Mouse (Mus musculus) limb, embryonic 15.5 days (tissue): ENCODE results near the gene Gtf2h1. TPM values are rescaled to one million over a fixed set of nuclear protein-coding genes. Genes with fewer than 3 reads are reported as not detected.

Experiments
- ATAC-seq: fragments of 200-750 bp; cut with Nextera tagmentation; 2 replicates; pipeline ENCODE4 v1.8.0; 2017; ENCODE audit warnings: low read depth, moderate TSS enrichment; ENCODE audit not compliant: insufficient number of reproducible peaks, low FRiP score, low TSS enrichment
- H3K27ac ChIP-seq: fragments of 300-500 bp; sonication (generic); 2 replicates; pipeline ENCODE4 v1.5.1; 2015; ENCODE audit warnings: moderate library complexity, mild to moderate bottlenecking, inconsistent platforms
- H3K27me3 ChIP-seq: fragments of 300-500 bp; sonication (generic); 2 replicates; pipeline ENCODE4 v1.6.1; 2015; ENCODE audit warnings: inconsistent platforms
- H3K36me3 ChIP-seq: fragments of 300-500 bp; sonication (generic); 2 replicates; pipeline ENCODE4 v1.6.1; 2015; ENCODE audit warnings: inconsistent platforms
- H3K4me1 ChIP-seq: fragments of 300-500 bp; sonication (generic); 2 replicates; pipeline ENCODE4 v1.6.1; 2015; ENCODE audit warnings: inconsistent platforms
- H3K4me2 ChIP-seq: fragments of 300-500 bp; sonication (generic); 2 replicates; pipeline ENCODE4 v1.6.1; 2015; ENCODE audit warnings: mild to moderate bottlenecking, inconsistent platforms
- H3K4me3 ChIP-seq: fragments of 300-500 bp; sonication (generic); 2 replicates; pipeline ENCODE4 v1.5.1; 2015; ENCODE audit warnings: mild to moderate bottlenecking, inconsistent platforms
- H3K9ac ChIP-seq: fragments of 300-500 bp; sonication (generic); 2 replicates; pipeline ENCODE4 v1.6.1; 2015; ENCODE audit warnings: inconsistent platforms
- H3K9me3 ChIP-seq: fragments of 300-500 bp; sonication (generic); 2 replicates; pipeline ENCODE4 v1.6.1; 2016; ENCODE audit warnings: inconsistent platforms
- WGBS: fragments of 180-500 bp; shearing (Covaris S2); methylation state at CpG from one replicate; pipeline ENCODE4 v1.1.7; 2015; 5-methylcytosine and 5-hydroxymethylcytosine counted together
- polyA plus RNA-seq: library from polyadenylated mRNA; unstranded; fragments of >200 nt; fragmentation: Nextera tagmentation; extraction: Ambion mirVana; gene quantifications from 2 replicates; pipeline ENCODE4 v1.2.1, GENCODE M21; 2015

The Gtf2h1 gene
- polyA plus RNA-seq, 1 experiment from 2014 or later, result 49.8 TPM

DNA sequence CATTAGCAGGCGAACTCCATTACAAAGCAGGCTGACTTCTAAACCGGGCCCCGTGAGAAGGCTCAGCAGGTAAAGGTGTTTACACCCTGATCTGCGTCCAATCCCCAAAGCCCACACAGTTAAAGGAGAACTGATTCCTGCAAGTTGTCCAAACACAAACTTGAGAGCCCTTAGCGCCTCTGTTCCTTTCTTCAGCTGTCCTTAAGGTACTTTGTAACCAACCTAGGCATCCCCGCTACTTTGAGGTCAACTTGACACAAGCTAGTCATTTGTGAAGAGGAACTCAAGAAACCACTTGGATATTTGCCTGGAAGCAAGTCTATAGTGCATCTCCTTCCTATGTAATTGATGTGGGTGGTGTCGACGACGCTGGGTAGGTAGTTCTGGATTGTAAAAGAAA is 61.5 kb downstream of the Gtf2h1 start:
- ATAC-seq, result no peak
- Histone ChIP-seq H3K27ac (no peak overlapping the region), H3K9ac (no peak overlapping the region), H3K4me1 (no peaks in the 10 kb centered on the region), H3K36me3 (peaks cover 40% of the 10 kb centered on the region), H3K4me2 (no peak overlapping the region), H3K9me3 (no peaks in the 10 kb centered on the region), H3K4me3 (no peak overlapping the region), H3K27me3 (no peaks in the 10 kb centered on the region)
- 69% methylated on average over 9 of the region's 9 CpGs for WGBS

DNA sequence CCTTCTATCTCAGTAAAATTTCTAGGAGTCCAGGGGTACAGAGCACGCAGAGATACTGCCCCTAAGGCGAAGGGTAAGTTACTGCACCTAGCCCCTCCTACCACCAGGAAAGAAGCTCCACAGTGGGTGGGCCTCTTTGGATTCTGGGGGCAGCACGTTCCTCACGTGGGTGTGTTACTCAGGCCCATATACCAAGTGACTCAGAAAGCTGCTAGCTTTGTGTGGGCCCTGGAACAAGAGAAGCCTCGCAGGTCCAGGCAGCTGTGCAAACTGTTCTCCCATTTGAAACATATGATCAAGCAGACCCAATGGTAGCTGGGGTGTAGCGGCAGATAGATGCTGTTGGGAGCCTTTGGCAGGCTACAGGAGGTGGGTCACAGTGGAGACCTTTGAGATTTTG is 63.1 kb downstream of the Gtf2h1 start:
- WGBS, result 54% methylated on average over 6 of the region's 6 CpGs
- Histone ChIP-seq H3K27me3 (no peaks in the 10 kb centered on the region), H3K4me2 (no peak overlapping the region), H3K4me3 (no peak overlapping the region), H3K9ac (no peak overlapping the region), H3K36me3 (peaks cover 24% of the 10 kb centered on the region), H3K4me1 (no peaks in the 10 kb centered on the region), H3K9me3 (no peaks in the 10 kb centered on the region), H3K27ac (no peak overlapping the region)
- 0 out of 2 replicates have a peak, but pooled peaks have one; percentile 40 for ATAC-seq

DNA sequence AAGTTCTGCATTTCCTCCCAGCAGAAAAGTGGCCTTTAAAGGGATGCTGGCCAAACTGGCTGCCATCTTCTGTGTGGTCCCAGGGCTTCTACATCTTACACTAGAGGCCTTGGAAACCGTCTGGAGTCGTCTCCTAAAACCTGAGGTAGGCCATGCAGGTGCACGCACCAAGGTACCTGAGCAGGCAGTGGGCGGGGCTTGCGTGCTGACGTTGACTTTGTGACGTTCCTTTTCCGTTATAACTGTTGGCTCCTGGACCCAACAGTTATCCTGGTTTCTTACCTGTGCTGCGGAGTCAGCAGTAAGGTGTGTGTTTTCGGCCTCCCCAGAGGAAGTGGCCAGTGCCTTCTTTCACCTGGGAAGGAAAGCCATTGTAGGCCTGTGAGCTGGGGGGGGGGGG is 65.1 kb downstream of the Gtf2h1 start, which contains the start of gene Ldhc:
TSS of gene Ldhc (plus strand) at position 208 of the 400 bp plus-strand sequence.
- peaks cover 4% of the 10 kb centered on the region; the same call in 1 of the 2 replicates for H3K36me3 ChIP-seq
- H3K4me1 ChIP-seq, result no peaks in the 10 kb centered on the region
- H3K9me3 ChIP-seq, result no peaks in the 10 kb centered on the region
- H3K9ac ChIP-seq, result no peak within 1 kb of the TSS
- H3K27ac ChIP-seq, result no peak within 1 kb of the TSS
- WGBS, result 30% methylated on average over 10 of the region's 10 CpGs
- ATAC-seq, result no peak
- no peak within 1 kb of the TSS for H3K4me2 ChIP-seq
- H3K4me3 ChIP-seq, result no peak within 1 kb of the TSS
- H3K27me3 ChIP-seq, result no peaks in the 10 kb centered on the region

GRCm38 (mm10) chr7:46871988-46872387 is 76.1 kb downstream of the Gtf2h1 start:
- Histone ChIP-seq H3K4me3 (no peak overlapping the region), H3K4me1 (no peaks in the 10 kb centered on the region), H3K36me3 (no peaks in the 10 kb centered on the region), H3K27me3 (no peaks in the 10 kb centered on the region), H3K27ac (no peak overlapping the region), H3K9ac (no peak overlapping the region), H3K9me3 (no peaks in the 10 kb centered on the region), H3K4me2 (no peak overlapping the region)
- no peak for ATAC-seq
- 64% methylated on average over 4 of the region's 4 CpGs for WGBS

Other genes with a start within 250 kb of the Gtf2h1 start
- gene Sergef, start 156.3 kb upstream of the Gtf2h1 start, polyA plus RNA-seq, result 15.5 and 16.5 TPM in 2 replicates
- 2.5 and 3.0 TPM in 2 replicates for gene Tph1, start 123.6 kb upstream of the Gtf2h1 start, polyA plus RNA-seq
- gene Saal1, start 85.4 kb upstream of the Gtf2h1 start, polyA plus RNA-seq, result 27.3 and 28.9 TPM in 2 replicates
- 0.50 and 0.67 TPM in 2 replicates for gene Saa3, start 80.4 kb upstream of the Gtf2h1 start, polyA plus RNA-seq
- not detected in 2 replicates for gene Saa4, start 63.5 kb upstream of the Gtf2h1 start, polyA plus RNA-seq
- 1.2 and 1.9 TPM in 2 replicates for gene Saa1, start 53.1 kb upstream of the Gtf2h1 start, polyA plus RNA-seq
- 0.41 and 0.78 TPM in 2 replicates for gene Saa2, start 44.3 kb upstream of the Gtf2h1 start, polyA plus RNA-seq
- 20.8 and 23.2 TPM in 2 replicates for gene Hps5, start within 50 bp of the Gtf2h1 start, polyA plus RNA-seq
- 1,928 and 2,051 TPM in 2 replicates for gene Ldha, start 45.4 kb downstream of the Gtf2h1 start, polyA plus RNA-seq
- gene Ldhc, start 65.1 kb downstream of the Gtf2h1 start, polyA plus RNA-seq, result 0.26 TPM in 1 of 2 replicates, not detected in the other
- gene Tsg101, start 123.9 kb downstream of the Gtf2h1 start, polyA plus RNA-seq, result 161 and 169 TPM in 2 replicates
- 11.1 and 11.2 TPM in 2 replicates for gene Uevld, start 162.4 kb downstream of the Gtf2h1 start, polyA plus RNA-seq
- not detected in 2 replicates for gene Gm9999, start 187.5 kb downstream of the Gtf2h1 start, polyA plus RNA-seq
- 23.3 and 23.9 TPM in 2 replicates for gene Spty2d1, start 212.3 kb downstream of the Gtf2h1 start, polyA plus RNA-seq